Mouse (Mus musculus): ENCODE data around the gene Nup54. TPM values are rescaled to one million over a fixed set of nuclear protein-coding genes. Genes with fewer than 3 reads are reported as not detected.

The Nup54 gene
- polyA plus RNA-seq, 1 experiment from 2014 or later, result 52.7 TPM

DNA sequence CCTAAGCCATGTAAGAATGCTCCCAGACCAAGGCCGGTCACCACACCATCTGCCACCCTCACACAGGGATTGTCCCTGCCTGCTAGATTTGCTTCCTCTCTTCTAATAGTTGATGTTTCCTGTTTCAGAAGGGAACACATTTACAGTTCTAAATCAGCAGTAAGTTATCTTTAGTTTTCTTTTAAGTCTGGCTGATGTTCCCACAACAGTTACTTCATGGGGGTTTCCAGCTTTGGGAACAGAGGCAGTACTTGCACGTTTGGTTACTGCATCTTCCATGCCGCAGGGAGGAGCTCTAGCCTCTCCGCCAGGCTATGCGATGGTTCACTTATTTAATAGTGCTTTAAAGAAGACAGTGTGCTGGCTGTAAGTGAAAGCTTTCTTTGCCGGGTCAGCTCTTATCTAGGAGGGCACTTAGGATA lies 60.3 kb downstream of the Nup54 start:
- Histone ChIP-seq H3K36me3 (ENCODE audit: control insufficient read depth, insufficient read depth, low read length) (no peaks in the 10 kb centered on the region), H3K27ac (ENCODE audit: low read depth, low read length) (no peak overlapping the region), H3K4me1 (ENCODE audit: control insufficient read depth, insufficient read depth, low read length) (peaks cover 3% of the 10 kb centered on the region; the same call in 1 of the 2 replicates), H3K9ac (replicated peaks; ENCODE audit: low read depth, low read length) (no peak overlapping the region), H3K9me3 (ENCODE audit: control insufficient read depth, low read length) (no peaks in the 10 kb centered on the region), H3K4me2 (ENCODE audit: low read depth, low read length) (no peak overlapping the region), H3K27me3 (ENCODE audit: control insufficient read depth, insufficient read depth, low read length) (no peaks in the 10 kb centered on the region), H3K4me3 (ENCODE audit: low read depth, low read length) (no peak overlapping the region)
- WGBS, result 52% methylated on average over 6 of the region's 6 CpGs
- ATAC-seq (ENCODE audit: low read depth), result no peak

DNA sequence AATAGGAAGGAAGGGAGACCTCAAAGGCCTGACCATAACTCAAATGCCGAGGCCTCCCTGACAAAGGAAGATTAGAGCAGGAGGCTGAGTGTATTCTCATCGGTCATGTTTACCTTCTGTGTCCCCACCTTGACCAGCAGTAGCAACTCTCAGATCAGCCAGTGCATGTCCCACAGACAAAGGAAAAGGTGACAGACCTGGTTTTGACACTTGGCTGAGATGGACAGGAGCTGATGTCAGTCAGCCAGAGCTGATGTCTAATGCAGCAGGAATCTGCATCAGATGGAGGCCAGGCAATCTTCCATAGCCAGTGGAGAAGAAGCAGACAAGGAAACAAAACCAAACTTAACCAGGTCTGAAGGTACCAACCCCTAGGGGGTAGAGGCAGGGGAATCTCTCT lies 62.4 kb downstream of the Nup54 start:
- H3K4me3 ChIP-seq (ENCODE audit: low read depth, low read length), result no peak overlapping the region
- peaks cover 3% of the 10 kb centered on the region; the same call in 1 of the 2 replicates for H3K4me1 ChIP-seq (ENCODE audit: control insufficient read depth, insufficient read depth, low read length)
- H3K36me3 ChIP-seq (ENCODE audit: control insufficient read depth, insufficient read depth, low read length), result no peaks in the 10 kb centered on the region
- no peak for ATAC-seq (ENCODE audit: low read depth)
- H3K9me3 ChIP-seq (ENCODE audit: control insufficient read depth, low read length), result no peaks in the 10 kb centered on the region
- H3K27me3 ChIP-seq (ENCODE audit: control insufficient read depth, insufficient read depth, low read length), result no peaks in the 10 kb centered on the region
- no peak overlapping the region for H3K4me2 ChIP-seq (ENCODE audit: low read depth, low read length)
- 54% methylated on average over 2 of the region's 2 CpGs for WGBS
- H3K9ac ChIP-seq (replicated peaks; ENCODE audit: low read depth, low read length), result no peak overlapping the region
- H3K27ac ChIP-seq (ENCODE audit: low read depth, low read length), result no peak overlapping the region

DNA sequence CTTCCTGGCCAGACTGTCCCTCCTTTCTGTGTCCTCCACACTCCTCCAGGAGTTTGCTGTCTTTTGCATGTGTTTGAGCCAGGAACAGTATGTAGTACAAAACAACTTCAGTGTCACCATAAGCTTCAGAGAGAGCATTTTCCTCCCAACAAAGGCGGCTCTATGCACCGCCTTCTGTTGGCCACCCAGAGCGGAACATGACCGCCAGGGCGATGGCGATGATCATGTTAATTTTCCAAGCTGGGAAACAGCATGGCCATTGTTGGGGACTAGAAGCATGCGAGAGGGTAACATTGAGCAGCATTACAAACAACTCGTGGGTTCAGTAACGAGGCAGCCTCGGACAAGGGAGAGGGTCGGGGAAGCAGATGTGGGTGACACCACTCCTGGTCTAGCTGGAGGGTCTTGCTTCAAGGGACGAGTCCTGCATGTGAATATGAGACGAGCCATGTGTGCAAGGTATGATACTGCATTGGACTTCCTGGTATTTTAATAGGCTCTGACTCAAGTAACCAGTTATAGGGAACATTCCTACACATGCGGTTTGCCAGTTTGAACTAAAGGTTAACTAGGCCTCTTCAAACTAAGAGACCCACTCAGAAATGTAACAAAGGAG lies 63.5 kb downstream of the Nup54 start:
- WGBS, result 53% methylated on average over 14 of the region's 14 CpGs
- Histone ChIP-seq H3K9ac (replicated peaks; ENCODE audit: low read depth, low read length) (no peak overlapping the region), H3K27ac (ENCODE audit: low read depth, low read length) (peak overlapping the region; percentile 28; the same call in 1 of the 2 replicates), H3K27me3 (ENCODE audit: control insufficient read depth, insufficient read depth, low read length) (no peaks in the 10 kb centered on the region), H3K4me2 (ENCODE audit: low read depth, low read length) (no peak overlapping the region), H3K9me3 (ENCODE audit: control insufficient read depth, low read length) (no peaks in the 10 kb centered on the region), H3K36me3 (ENCODE audit: control insufficient read depth, insufficient read depth, low read length) (no peaks in the 10 kb centered on the region), H3K4me3 (ENCODE audit: low read depth, low read length) (no peak overlapping the region), H3K4me1 (ENCODE audit: control insufficient read depth, insufficient read depth, low read length) (peaks cover 3% of the 10 kb centered on the region; the same call in 1 of the 2 replicates)
- ATAC-seq (ENCODE audit: low read depth), result peak; percentile 32; the same call in 1 of the 2 replicates

DNA sequence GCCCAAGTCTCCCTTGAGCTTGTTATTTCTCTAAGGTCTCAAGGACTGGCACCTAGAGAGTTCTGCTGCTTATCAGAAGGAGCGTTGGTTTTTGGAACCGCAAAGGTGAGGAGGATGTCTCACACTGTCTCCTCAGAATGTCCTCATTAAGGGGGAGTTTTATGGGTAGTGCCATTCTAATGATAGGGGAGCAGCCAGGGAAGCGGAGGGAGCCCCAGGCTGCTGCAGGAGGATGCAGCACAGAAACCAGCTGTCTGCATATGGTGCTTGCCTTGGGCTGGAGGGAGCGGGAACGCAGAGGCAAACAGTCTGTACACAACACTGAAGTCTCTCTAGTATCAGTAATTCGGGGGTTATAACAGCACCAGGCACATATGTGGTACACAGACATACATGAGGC lies 64.1 kb downstream of the Nup54 start:
- Histone ChIP-seq H3K27me3 (ENCODE audit: control insufficient read depth, insufficient read depth, low read length) (no peaks in the 10 kb centered on the region), H3K36me3 (ENCODE audit: control insufficient read depth, insufficient read depth, low read length) (no peaks in the 10 kb centered on the region), H3K9ac (replicated peaks; ENCODE audit: low read depth, low read length) (no peak overlapping the region), H3K27ac (ENCODE audit: low read depth, low read length) (no peak overlapping the region; the same call in 1 of the 2 replicates), H3K4me1 (ENCODE audit: control insufficient read depth, insufficient read depth, low read length) (peaks cover 3% of the 10 kb centered on the region; the same call in 1 of the 2 replicates), H3K9me3 (ENCODE audit: control insufficient read depth, low read length) (no peaks in the 10 kb centered on the region), H3K4me2 (ENCODE audit: low read depth, low read length) (no peak overlapping the region), H3K4me3 (ENCODE audit: low read depth, low read length) (no peak overlapping the region)
- 65% methylated on average over 6 of the region's 6 CpGs for WGBS
- peak; percentile 28; the same call in 1 of the 2 replicates for ATAC-seq (ENCODE audit: low read depth)

DNA sequence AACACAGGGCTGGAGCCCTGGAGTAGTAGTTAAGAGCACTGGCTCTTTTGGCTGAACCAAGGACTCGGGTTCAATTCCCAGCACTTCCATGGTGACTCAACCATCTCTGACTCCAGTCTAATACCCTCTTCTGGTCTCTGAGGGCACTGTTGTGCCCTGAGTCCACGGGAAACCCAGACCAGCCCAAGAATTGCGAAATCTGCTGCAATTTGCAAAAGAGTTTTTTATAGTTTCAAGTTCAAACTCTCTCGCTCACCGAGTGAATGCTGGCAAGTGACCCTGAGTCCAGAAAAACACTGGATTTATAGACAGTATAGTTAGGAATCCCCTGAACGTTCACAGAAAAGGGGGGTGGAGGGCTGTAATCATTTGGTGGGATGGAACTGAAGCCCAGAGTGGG lies 64.6 kb downstream of the Nup54 start:
- 73% methylated on average over 6 of the region's 6 CpGs for WGBS
- Histone ChIP-seq H3K9me3 (ENCODE audit: control insufficient read depth, low read length) (no peaks in the 10 kb centered on the region), H3K4me1 (ENCODE audit: control insufficient read depth, insufficient read depth, low read length) (peaks cover 3% of the 10 kb centered on the region; the same call in 1 of the 2 replicates), H3K27ac (ENCODE audit: low read depth, low read length) (no peak overlapping the region), H3K4me2 (ENCODE audit: low read depth, low read length) (no peak overlapping the region), H3K4me3 (ENCODE audit: low read depth, low read length) (no peak overlapping the region), H3K27me3 (ENCODE audit: control insufficient read depth, insufficient read depth, low read length) (no peaks in the 10 kb centered on the region), H3K36me3 (ENCODE audit: control insufficient read depth, insufficient read depth, low read length) (no peaks in the 10 kb centered on the region), H3K9ac (replicated peaks; ENCODE audit: low read depth, low read length) (no peak overlapping the region)
- no peak for ATAC-seq (ENCODE audit: low read depth)

DNA sequence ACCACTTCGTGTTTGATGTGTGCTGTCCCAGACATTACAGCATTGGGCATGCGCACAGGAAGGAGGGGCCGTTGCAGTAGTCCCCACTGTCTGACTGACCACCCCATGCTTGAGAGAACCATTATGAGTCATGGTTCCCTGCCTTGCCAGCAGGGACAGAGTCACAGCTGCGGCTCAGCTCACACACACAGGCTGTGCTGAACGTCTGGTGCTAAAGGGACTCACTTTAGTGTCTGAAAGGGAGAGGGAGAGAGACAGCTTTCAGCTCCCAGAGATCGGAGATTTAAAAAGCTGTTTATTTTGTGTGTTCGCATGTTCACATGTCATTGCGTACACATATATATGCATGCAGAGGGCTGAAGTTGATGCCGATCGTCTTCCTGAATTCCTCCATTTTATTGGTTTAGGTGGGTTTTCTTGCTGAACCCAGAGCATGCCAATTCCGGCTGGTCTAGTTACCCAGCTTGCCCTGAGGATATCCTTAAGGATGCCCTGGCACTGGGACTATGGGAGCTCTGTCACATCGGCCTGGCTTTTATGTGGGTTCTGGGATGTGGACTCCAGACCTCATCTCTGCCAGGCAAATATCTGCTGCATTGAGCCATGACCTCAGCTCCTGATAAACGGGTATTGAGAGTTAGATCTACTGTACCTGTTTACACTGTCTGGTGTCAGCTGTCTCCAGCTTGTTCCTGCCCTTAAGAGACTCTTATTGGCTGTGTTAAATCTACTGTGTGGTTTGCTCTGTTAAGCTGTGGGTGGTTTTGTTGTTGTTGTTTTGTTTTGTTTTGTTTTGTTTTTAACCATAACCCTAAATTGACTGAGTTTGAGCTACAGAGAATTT lies 65.6 kb downstream of the Nup54 start:
- 48% methylated on average over 13 of the region's 13 CpGs for WGBS
- H3K27ac ChIP-seq (ENCODE audit: low read depth, low read length), result peak overlapping the region; percentile 46
- no peaks in the 10 kb centered on the region for H3K9me3 ChIP-seq (ENCODE audit: control insufficient read depth, low read length)
- H3K4me2 ChIP-seq (ENCODE audit: low read depth, low read length), result peak overlapping the region; percentile 12; the same call in 1 of the 2 replicates
- ATAC-seq (ENCODE audit: low read depth), result peak; percentile 92
- H3K4me3 ChIP-seq (ENCODE audit: low read depth, low read length), result no peak overlapping the region
- H3K9ac ChIP-seq (replicated peaks; ENCODE audit: low read depth, low read length), result no peak overlapping the region
- no peaks in the 10 kb centered on the region for H3K36me3 ChIP-seq (ENCODE audit: control insufficient read depth, insufficient read depth, low read length)
- no peaks in the 10 kb centered on the region for H3K27me3 ChIP-seq (ENCODE audit: control insufficient read depth, insufficient read depth, low read length)
- H3K4me1 ChIP-seq (ENCODE audit: control insufficient read depth, insufficient read depth, low read length), result peaks cover 3% of the 10 kb centered on the region; the same call in 1 of the 2 replicates

DNA sequence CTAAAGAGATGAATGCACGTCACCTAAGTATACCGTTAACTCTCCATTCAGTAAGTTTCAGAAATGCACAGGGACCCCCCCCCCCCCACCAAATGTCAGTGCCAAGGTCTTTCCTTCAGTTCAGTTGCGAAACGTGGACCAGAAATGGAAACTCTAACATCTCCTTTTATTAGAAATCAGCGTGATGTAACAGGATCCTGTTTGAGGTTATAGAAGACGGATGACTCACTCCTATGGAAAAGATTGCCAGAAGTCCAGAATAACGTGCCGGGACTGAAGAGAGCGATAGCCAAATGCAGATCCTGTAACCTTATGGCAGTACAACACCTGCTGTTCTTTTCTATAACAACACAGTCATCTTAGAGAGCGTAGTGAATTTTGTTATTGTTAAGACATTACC lies 66.6 kb downstream of the Nup54 start:
- 77% methylated on average over 10 of the region's 10 CpGs for WGBS
- no peak for ATAC-seq (ENCODE audit: low read depth)

DNA sequence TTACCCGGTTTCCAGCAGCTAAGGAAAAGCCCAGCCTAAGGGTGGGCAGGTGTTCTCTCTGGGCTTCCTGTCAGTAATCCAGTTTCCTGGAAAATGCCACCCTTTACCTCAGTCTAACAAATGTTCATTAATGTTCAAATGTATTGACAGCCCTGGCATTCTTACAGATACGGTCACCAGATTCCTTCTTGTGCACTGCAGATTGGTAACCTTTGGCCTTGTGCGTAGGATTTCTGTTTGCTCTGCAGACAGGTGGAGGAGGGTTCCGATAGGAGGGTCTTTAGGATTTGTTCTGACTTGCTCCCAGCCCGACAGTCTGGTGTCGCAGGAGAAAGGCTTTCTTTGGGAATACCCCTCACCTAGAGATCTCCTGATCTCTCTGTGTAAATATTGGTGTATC lies 68.5 kb downstream of the Nup54 start:
- ATAC-seq (ENCODE audit: low read depth), result no peak
- H3K4me3 ChIP-seq (ENCODE audit: low read depth, low read length), result no peak overlapping the region
- H3K9me3 ChIP-seq (ENCODE audit: control insufficient read depth, low read length), result no peaks in the 10 kb centered on the region
- 84% methylated on average over 6 of the region's 6 CpGs for WGBS
- H3K4me2 ChIP-seq (ENCODE audit: low read depth, low read length), result no peak overlapping the region
- H3K36me3 ChIP-seq (ENCODE audit: control insufficient read depth, insufficient read depth, low read length), result no peaks in the 10 kb centered on the region
- H3K4me1 ChIP-seq (ENCODE audit: control insufficient read depth, insufficient read depth, low read length), result peaks cover 3% of the 10 kb centered on the region; the same call in 1 of the 2 replicates
- H3K27ac ChIP-seq (ENCODE audit: low read depth, low read length), result no peak overlapping the region
- no peak overlapping the region for H3K9ac ChIP-seq (replicated peaks; ENCODE audit: low read depth, low read length)
- H3K27me3 ChIP-seq (ENCODE audit: control insufficient read depth, insufficient read depth, low read length), result no peaks in the 10 kb centered on the region

More for the DNA sequence above, 66.6 kb downstream of the Nup54 start:
- no peaks in the 10 kb centered on the region for H3K27me3 ChIP-seq (ENCODE audit: control insufficient read depth, insufficient read depth, low read length)
- H3K4me3 ChIP-seq (ENCODE audit: low read depth, low read length), result no peak overlapping the region
- no peak overlapping the region for H3K4me2 ChIP-seq (ENCODE audit: low read depth, low read length)
- peaks cover 3% of the 10 kb centered on the region; the same call in 1 of the 2 replicates for H3K4me1 ChIP-seq (ENCODE audit: control insufficient read depth, insufficient read depth, low read length)
- no peaks in the 10 kb centered on the region for H3K36me3 ChIP-seq (ENCODE audit: control insufficient read depth, insufficient read depth, low read length)
- H3K27ac ChIP-seq (ENCODE audit: low read depth, low read length), result no peak overlapping the region
- no peaks in the 10 kb centered on the region for H3K9me3 ChIP-seq (ENCODE audit: control insufficient read depth, low read length)
- no peak overlapping the region for H3K9ac ChIP-seq (replicated peaks; ENCODE audit: low read depth, low read length)

Measured in neural tube, embryonic 14.5 days (tissue).